Mouse (Mus musculus) 416B (cell line): Measurements from ENCODE around the gene Nfkb1.

Experiments
- DNase-seq: peaks from one replicate; pipeline ENCODE4 v3.0.0; 2011; ENCODE audit warnings: low read depth

Gene Nfkb1

GRCm38 (mm10) chr3:135699523-135700264 is 8.3 kb upstream of the Nfkb1 start:
- no peak for DNase-seq

DNA sequence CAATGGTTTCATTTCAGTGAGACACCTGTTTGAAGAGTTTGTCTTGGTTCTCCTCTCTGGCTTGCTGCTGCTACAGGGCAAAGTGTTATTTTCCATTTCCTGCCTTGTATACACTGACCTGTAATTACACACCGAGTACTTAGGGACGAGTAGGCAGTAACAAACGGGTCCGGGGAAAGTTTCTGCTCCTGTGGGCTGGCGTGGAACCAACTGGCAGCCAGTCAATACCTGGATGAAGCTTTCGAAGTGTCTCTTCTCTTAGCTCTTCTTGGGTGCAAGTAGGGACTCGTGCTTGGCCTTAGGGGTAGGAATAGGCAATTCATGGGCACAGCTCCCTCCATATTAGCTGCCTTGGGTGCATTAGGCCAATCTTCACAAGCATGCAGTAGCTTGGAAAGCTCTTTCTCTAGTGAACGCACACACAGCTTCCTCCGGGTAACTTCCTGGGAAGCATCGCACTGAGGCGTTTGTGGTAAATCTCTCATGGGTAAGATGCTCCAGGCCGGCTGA is 7.2 kb upstream of the Nfkb1 start:
- no peak for DNase-seq

DNA sequence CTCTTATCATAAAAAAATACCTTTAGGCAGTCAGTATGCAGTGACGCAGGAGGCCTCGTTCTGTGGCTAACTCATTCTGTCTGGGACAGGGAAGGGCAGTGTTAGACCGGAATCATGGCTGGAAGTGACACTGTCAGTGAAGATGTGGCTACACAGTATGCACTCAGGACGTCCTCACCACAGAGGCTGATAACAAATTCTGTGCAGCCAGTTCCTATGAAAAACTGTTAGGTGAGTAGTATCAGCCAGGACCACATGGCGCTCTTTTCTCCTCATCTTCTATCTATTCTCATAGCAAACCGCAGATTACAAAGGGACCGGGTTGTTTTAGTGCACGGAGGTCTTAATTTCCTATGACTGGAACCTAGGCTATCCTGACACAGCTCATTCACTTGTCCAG is 4.9 kb upstream of the Nfkb1 start:
- DNase-seq = no peak

DNA sequence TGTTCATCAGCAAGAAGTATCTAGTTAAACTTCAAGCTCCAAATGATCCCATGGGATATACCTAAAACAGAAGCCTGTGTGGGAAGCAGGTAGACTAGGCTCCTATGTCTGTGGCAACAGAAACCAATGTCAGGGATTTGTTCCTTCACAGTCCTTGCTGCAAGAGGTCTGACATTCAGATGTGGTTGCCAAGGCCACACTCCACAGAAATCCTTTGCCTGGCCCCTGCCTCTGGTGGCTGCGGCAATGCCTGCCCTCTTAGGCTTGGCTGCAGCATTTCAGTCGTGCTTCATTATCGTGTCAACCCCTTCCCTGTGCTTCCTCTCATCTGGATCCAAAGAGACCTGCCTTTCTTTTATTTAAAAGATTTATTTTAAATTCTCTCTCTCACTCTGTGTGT is 1.7 kb upstream of the Nfkb1 start:
- DNase-seq = no peak

GRCm38 (mm10) chr3:135690568-135691190 is 668 bp downstream of the Nfkb1 start:
- DNase-seq = peak; percentile 54

- DNase-seq = peak; percentile 31
Measured at GRCm38 (mm10) chr3:135689773-135690567, 1.4 kb downstream of the Nfkb1 start.

GRCm38 (mm10) chr3:135688970-135689772 is 2.2 kb downstream of the Nfkb1 start:
- DNase-seq = no peak

GRCm38 (mm10) chr3:135687965-135688364 is 3.4 kb downstream of the Nfkb1 start:
- no peak for DNase-seq

GRCm38 (mm10) chr3:135686419-135686818 is 4.9 kb downstream of the Nfkb1 start:
- no peak for DNase-seq

- no peak for DNase-seq
Measured at GRCm38 (mm10) chr3:135683275-135683674, 8.1 kb downstream of the Nfkb1 start.

- DNase-seq = no peak
Measured at GRCm38 (mm10) chr3:135682240-135682639, 9.1 kb downstream of the Nfkb1 start.

DNA sequence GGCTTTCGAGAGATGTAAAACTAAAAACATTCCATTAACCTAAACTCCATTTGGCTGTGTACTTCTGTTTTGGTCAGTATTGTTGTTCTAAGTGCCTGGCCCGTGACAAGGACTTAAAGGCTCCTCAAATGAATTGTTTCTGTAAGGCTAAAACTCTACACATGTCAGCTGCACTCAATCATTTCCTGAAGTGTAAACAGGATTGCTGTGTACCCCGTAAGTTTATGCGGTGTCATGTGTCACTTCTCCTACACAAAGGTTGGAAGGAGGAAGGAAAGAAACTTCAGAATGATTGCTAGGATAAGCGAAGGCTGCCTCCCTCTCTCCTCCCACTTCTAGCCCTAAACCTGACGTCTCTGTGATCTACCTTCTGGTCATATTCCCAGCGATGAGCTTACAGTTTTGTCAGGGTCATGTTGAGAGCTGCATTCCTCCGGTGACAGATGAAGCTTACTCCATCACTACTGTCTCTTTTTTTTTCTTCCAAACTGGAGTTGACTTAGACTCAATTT is 10.0 kb downstream of the Nfkb1 start:
- peak; percentile 36 for DNase-seq

DNA sequence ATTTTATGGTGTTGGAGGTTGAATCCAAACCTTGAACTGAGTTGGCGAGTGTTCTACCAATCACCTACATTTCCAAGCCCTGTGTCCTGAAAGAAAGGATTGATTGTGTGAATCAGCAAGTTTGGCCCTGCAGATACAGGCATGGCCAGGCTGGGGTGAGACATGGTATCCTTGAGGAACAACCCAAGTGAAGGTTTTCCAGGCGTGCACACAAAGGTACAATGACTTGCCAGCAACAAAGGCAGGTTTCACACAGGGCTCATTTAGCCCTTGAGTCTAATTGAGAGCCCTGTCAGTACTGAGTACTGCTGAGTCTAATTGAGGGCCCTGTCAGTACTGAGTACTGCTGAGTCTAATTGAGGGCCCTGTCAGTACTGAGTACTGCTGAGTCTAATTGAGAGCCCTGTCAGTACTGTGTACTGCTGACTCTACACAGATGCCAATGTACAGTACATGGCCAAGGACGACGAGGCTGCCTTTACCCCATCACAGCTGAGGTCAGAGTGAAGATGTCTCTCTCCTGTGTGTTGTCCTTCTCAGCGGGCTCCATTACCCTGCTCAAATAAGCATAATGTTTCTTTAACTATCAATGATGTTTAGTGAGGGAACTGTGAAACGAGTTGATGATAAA is 11.0 kb downstream of the Nfkb1 start:
- DNase-seq = no peak

- no peak for DNase-seq
Measured at GRCm38 (mm10) chr3:135677064-135677463, 14.3 kb downstream of the Nfkb1 start.

DNA sequence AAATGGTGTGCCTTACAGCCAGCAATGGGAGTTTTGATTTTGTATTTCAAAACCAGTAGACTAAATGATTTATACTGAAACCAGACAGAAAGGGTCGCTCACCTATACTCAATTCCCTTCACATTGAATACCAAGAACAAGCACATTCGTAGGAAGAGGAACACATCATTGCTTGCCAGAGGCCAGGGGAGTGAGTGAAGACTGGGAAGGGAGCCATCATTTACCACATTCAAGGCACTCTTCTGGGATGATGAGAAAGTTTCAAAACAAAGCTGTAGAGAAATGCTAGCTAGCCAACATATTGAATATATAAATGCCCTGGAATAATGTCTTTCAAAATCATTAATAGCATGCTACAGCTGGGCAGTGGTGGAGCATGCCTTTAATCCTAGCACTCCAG is 15.0 kb downstream of the Nfkb1 start:
- no peak for DNase-seq

GRCm38 (mm10) chr3:135675480-135675879 is 15.9 kb downstream of the Nfkb1 start:
- DNase-seq = no peak

DNA sequence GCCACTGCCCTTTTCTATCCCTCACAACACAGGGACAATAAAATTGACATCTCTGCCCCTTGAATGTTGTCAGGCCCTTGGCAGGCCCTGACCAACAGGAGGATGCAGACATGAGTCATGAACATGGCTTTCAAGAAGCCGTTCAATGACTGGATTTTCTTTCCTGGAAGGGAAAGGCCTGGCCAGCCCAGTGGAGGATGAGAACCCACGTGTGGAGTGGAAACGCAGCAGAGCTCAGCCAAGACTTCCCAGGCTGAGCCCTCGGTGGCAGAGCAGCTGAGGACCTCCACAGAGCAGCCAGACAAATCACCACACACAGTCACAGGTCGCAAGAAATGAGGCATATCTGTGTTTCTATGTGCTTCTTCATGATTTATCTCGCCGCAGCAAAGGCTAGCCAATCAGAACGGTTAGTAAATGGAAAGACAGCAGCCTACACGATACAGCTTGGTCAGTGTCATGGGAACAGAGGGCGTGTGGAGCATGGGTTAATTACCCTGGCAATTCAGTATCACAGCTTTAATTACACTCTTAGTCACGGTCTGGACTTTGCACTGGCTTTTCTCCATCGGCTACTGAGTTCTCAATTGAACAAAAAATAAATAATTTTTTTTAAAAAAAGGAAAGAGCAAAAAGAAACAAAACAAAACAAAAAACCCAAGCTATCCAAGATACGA is 16.5 kb downstream of the Nfkb1 start:
- peak; percentile 45 for DNase-seq

DNA sequence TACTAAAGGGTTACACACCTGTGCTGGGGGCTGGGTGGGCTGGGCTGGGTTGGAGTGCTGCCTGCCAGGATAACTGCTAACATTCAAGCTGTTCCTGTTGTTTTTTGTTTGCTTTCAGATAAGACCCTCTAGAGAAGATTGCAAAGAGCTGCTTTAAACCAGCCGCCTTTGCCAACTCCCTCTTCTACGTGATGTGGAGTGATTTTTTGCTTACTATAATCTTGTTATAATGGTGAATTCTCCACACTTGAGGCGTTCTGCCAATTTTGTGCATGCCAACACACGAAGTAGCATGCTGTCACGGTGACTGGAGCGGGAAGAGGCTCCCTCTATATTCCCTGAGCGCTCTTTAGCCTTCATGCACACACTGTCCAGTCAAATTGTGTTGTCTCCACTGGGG is 17.7 kb downstream of the Nfkb1 start:
- no peak for DNase-seq

DNA sequence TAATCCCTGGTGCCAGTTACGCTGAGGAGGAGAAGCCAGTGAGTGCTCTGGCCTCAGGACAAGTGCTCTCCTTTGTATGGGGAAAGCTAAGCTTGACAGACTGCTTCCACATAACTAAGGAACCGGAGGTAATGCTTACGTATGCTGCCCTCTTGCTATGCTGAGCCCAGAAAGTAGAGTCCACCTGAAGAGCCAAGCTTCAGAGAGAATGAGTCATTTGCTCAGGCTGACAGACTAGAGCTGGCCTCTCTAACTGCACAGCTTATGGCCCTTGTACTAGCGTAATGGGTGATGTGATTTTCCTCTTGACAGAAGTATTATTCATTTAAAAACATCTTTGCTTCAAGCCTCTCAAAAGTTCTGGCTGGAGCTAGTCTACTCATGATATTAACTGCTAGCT is 18.3 kb downstream of the Nfkb1 start:
- no peak for DNase-seq

DNA sequence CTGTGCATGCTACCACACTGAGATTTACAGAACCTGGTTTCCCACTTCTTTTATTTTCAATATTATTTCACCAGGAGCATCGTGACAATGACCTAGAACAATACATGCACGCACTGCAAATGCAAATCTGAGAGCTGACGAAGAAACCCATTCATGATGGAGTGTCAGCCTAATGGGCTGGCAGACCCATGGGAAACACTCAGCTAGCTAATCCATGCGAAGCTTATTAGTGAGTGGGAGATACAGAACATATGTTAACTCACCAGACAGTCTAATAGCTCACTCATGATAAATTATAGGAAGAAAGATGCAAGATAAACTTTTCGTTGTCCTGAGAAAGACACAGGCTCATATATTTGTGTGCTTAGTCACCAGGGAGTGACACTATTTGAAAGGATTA is 19.2 kb downstream of the Nfkb1 start:
- DNase-seq = no peak

GRCm38 (mm10) chr3:135670869-135671268 is 20.5 kb downstream of the Nfkb1 start:
- no peak for DNase-seq
